Mouse (Mus musculus) spleen, adult 2 months (tissue): Measurements from ENCODE around the gene Art5. TPM values are rescaled to one million over a fixed set of nuclear protein-coding genes. Genes with fewer than 3 reads are reported as not detected.

Source experiments
- DNase-seq, 2 experiments: peaks; one replicate each; pipeline versions ENCODE4 v3.0.0 to v3.0.0-alpha.2; 2012 to 2021; ENCODE audit warnings: low spot score in 2 of 2, low read depth in 1 of 2
- H3K27ac ChIP-seq: fragments of 200-500 bp; 2 replicates; pipeline ENCODE4 v1.5.1; 2012; ENCODE audit warnings: low read length, inconsistent platforms; ENCODE audit not compliant: insufficient read depth
- H3K27me3 ChIP-seq: fragments of 200-500 bp; 2 replicates; pipeline ENCODE4 v1.6.1; 2012; ENCODE audit warnings: mild to moderate bottlenecking, moderate library complexity, low read length, inconsistent platforms; ENCODE audit not compliant: control insufficient read depth, insufficient read depth
- H3K36me3 ChIP-seq: fragments of 200-500 bp; 2 replicates; pipeline ENCODE4 v1.6.1; 2012; ENCODE audit warnings: mild to moderate bottlenecking, low read length, inconsistent platforms; ENCODE audit not compliant: control insufficient read depth, insufficient read depth
- H3K4me1 ChIP-seq: fragments of 200-500 bp; 2 replicates; pipeline ENCODE4 v1.6.1; 2011; ENCODE audit warnings: inconsistent platforms; ENCODE audit not compliant: control insufficient read depth, insufficient read depth, insufficient read length
- H3K4me3 ChIP-seq: fragments of 200-500 bp; 2 replicates; pipeline ENCODE4 v1.5.1; 2011; ENCODE audit warnings: mild to moderate bottlenecking, inconsistent platforms; ENCODE audit not compliant: insufficient read depth, insufficient read length; ENCODE audit errors: extremely low read depth
- CTCF ChIP-seq: fragments of 200-500 bp; IDR thresholded peaks from 2 replicates; pipeline ENCODE4 v1.5.1; 2011; ENCODE audit warnings: mild to moderate bottlenecking, inconsistent platforms; ENCODE audit not compliant: insufficient read depth, insufficient read length, insufficient replicate concordance; ENCODE audit errors: extremely low read depth
- POLR2A ChIP-seq: fragments of 200-500 bp; IDR thresholded peaks from 2 replicates; pipeline ENCODE4 v1.6.1; 2011; ENCODE audit warnings: low read depth, low read length, inconsistent platforms
- WGBS: fragments of 180-500 bp; shearing (Covaris S2); methylation state at CpG from one replicate; pipeline ENCODE4 v1.1.7; 2018; 5-methylcytosine and 5-hydroxymethylcytosine counted together
- polyA plus RNA-seq: library from polyadenylated mRNA; depleted of rRNA; stranded (reverse); fragments of >200 nt; gene quantifications from 2 replicates; pipeline ENCODE4 v1.2.3, GENCODE M21; 2012

The Art5 gene
- polyA plus RNA-seq, 1 experiment: 0.09 TPM

DNA sequence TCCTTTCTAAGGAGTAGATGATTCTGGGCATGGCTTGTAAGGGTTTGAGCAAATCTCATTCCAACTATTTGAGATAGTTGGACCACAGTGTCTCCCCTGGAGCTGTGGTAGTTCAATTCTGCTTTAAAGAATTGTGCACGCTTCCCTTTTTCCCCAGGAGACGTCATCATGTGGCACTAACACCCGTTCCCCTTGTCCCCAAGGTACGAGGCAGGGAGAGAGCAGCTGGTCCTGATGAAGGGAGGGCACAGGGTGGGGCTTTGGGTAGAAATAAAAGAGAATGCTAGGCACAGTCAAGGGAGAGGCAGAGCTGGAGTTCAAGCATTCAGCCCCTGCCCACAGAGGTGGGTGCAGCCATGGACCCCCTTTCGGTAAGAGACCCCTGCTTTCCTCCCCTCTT is 26.5 kb downstream of the Art5 start, which contains the start of gene Trpc2:
Trpc2 (plus strand) TSS at position 301 of the 400 bp plus-strand sequence.
- H3K36me3 ChIP-seq: peaks cover 20% of the 10 kb centered on the region
- WGBS: 79% methylated on average over 5 of the region's 5 CpGs
- H3K4me3 ChIP-seq: no peak within 1 kb of the TSS
- DNase-seq: no peak
- no peaks in the 10 kb centered on the region for H3K4me1 ChIP-seq
- H3K27me3 ChIP-seq: no peaks in the 10 kb centered on the region
- TF ChIP-seq POLR2A (no peak), CTCF (no peak)
- no peak within 1 kb of the TSS for H3K27ac ChIP-seq

DNA sequence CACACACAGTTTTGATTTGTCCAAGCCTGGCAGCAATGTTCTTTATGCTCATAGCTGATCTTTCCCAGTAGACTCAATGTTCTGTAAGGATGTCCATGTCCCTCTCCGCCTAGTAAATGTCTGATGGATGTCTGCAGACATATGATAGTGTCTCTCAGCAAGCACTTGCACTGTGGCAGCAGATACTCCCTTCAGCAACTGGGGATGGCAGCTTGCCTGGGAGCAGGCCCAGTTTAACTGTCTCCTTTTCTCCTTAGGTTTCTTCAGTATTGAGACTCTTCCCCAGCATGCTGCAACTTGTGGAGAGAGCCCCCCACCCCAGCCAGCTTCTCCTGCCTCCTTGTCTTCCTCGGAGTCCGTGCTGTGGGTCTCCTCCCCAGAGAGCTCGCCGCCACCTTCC is 27.5 kb downstream of the Art5 start:
- DNase-seq: no peak
- Histone ChIP-seq H3K4me1 (no peaks in the 10 kb centered on the region), H3K27ac (no peak overlapping the region), H3K4me3 (no peak overlapping the region), H3K27me3 (no peaks in the 10 kb centered on the region), H3K36me3 (peaks cover 21% of the 10 kb centered on the region)
- TF ChIP-seq CTCF: no peak
- no peak for TF ChIP-seq POLR2A
- WGBS: 96% methylated on average over 5 of the region's 5 CpGs

DNA sequence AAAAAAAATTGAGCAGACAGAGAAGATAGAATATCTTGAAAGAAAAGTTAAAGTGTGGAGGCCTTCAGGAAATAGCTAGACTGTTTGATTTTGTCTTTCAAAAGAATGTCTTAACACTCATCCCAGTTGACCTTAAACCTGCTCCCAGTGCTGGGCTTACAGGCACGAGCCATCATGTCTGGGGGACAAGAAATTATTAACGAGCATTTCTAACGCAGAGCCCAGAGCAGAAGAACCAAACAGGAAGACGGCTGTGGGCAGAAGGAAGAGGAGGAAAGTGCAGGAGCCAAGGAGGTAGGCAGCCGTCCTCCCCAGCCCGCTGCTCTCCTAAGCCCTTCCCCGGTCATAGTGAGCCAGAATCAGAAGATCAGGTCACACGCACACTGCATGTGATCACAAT is 29.0 kb downstream of the Art5 start:
- Histone ChIP-seq H3K27me3 (no peaks in the 10 kb centered on the region), H3K36me3 (peaks cover 27% of the 10 kb centered on the region), H3K4me1 (no peaks in the 10 kb centered on the region), H3K27ac (no peak overlapping the region), H3K4me3 (no peak overlapping the region)
- no peak for TF ChIP-seq CTCF
- no peak for TF ChIP-seq POLR2A
- 94% methylated on average over 8 of the region's 8 CpGs for WGBS
- DNase-seq: no peak

DNA sequence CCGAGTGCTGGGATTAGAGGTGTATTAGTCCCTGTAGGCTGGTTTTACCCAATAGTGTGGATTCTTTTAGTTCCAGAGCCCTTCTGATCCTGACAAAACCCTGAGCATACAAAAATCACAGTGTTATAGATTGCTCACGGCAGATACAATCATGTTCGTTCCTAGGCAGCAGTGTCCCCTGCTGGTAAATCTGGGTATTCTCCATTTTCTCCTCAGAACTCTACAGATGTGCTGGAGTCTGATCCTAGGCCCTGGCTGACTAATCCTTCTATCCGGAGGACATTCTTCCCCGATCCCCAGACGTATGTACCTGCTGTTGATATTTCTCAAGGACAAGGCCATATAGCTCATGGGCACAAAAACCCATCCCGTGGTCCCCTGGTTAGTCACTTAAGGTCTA is 30.8 kb downstream of the Art5 start:
- no peaks in the 10 kb centered on the region for H3K4me1 ChIP-seq
- H3K4me3 ChIP-seq: no peak overlapping the region
- TF ChIP-seq POLR2A: no peak
- TF ChIP-seq CTCF: peak; percentile 15; the same call in 1 of the 2 replicates
- no peak overlapping the region for H3K27ac ChIP-seq
- H3K27me3 ChIP-seq: no peaks in the 10 kb centered on the region
- H3K36me3 ChIP-seq: peaks cover 35% of the 10 kb centered on the region
- no peak for DNase-seq
- WGBS: 81% methylated on average over 7 of the region's 7 CpGs

DNA sequence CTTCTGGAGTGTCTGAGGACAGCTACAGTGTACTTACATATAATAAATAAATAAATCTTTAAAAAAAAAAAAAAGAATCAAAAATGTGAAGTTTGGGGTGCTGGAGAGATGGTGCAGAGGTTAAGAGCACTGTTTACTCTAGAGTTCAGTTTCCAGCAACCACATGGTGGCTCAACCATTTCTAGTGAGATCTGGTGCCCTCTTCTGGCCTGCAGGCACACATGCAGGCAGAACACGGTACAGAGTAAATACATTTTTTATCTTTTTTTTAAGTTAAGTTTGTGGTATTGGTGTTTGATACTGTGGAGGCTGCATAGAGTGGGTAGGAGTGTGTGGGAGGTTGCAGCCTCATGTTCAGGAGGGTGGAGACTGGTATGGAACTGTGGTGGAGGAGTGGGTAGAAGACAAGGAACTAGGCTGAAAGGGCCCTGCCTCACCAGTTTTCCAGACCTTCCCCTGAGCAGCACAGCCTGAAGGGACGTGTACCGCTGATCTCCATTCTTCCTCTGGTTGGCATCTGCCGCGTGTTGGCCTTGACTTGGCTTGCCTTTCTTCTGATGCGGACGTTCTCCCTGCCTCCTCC is 32.5 kb downstream of the Art5 start:
- Histone ChIP-seq H3K27me3 (no peaks in the 10 kb centered on the region), H3K36me3 (peaks cover 34% of the 10 kb centered on the region), H3K4me1 (no peaks in the 10 kb centered on the region), H3K4me3 (no peak overlapping the region), H3K27ac (no peak overlapping the region)
- no peak for TF ChIP-seq POLR2A
- TF ChIP-seq CTCF: peak; percentile 43; the same call in 1 of the 2 replicates
- WGBS: 86% methylated on average over 7 of the region's 7 CpGs
- peak; percentile 23 to 26 for DNase-seq

DNA sequence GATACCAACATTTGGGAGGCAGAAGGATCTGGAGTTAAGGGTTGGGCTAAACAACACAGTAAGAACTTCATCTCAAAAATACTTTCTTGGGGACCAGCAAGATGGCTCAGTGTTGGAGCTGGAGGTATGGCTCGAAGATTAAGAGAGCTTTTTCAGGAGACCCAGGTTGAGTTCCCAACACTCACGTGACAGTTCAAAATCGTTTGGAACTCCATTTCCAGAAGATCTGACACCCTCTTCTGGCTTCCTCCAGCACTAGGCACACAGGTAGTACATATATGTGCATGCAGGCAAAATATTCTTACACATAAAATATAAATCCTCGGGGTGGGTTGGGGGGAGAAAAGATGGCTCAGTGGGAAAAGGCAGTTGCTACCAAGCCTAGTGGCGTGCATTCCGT is 42.9 kb downstream of the Art5 start:
- no peak for DNase-seq
- Histone ChIP-seq H3K27me3 (no peaks in the 10 kb centered on the region), H3K4me3 (peak overlapping the region; percentile 11), H3K27ac (no peak overlapping the region), H3K4me1 (no peaks in the 10 kb centered on the region; the same call in 1 of the 2 replicates), H3K36me3 (no peaks in the 10 kb centered on the region)
- TF ChIP-seq POLR2A (no peak), CTCF (no peak)
- 53% methylated on average over 6 of the region's 6 CpGs for WGBS

DNA sequence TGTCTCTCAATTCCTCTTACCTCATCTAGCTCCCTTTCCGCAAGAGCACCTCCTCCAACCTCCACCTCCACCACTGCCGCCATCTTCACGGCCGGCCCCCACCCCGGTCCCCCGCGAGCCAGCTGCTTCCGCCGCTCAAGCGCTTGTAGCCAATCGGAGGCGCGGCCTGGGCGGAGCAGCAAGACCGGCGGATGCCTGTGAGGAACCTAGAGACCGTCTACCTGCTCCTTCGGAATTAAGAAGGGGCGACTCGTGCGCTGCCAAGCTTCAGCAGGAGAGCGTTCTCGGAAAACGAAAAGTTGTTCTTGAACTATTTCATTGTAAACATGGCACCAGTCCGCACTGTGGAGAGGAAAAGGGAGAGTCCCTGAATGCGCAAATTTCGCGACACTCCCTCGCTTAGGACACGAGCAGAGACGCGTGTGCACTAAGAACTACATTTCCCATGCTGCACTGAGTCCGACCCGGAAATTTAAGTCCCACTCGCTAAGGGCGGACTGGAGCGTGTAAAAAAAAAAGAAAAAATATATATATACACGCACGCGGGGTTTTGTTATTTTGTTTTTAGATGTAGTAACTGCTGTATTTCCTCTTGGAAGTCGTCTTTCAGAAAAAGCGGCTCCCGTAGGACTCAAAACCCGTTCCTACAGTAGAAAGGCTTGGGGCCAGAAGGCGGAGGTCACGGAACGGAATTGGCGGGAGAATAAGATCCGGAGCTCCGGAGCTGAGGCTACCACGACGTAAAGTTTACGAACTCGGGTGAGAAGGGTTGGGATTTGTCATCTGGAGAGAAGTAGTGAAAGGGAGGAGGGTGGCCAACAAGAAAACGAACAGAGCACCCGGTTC is 44.0 kb downstream of the Art5 start, which contains the start of the genes Rnf121, Xndc1 and Xntrpc:
Rnf121 (minus strand) TSS at position 424 of the 846 bp plus-strand sequence.
Xndc1 (plus strand) TSS at position 466 of the 846 bp plus-strand sequence.
Xntrpc (plus strand) TSS at position 668 of the 846 bp plus-strand sequence.
- Histone ChIP-seq H3K4me1 (no peaks in the 10 kb centered on the region; the same call in 1 of the 2 replicates), H3K36me3 (no peaks in the 10 kb centered on the region), H3K27ac (peak within 1 kb of the TSS; percentile 78), H3K4me3 (peak within 1 kb of the TSS; percentile 72), H3K27me3 (no peaks in the 10 kb centered on the region)
- under 1% methylated on average over 56 of the region's 56 CpGs for WGBS
- DNase-seq: peak; percentile 83 to 90
- TF ChIP-seq CTCF (no peak), POLR2A (peak; percentile 29)
